Mouse (Mus musculus) midbrain, embryonic 13.5 days (tissue): Measurements from ENCODE around the gene Slc8a2. TPM values are rescaled to one million over a fixed set of nuclear protein-coding genes. Genes with fewer than 3 reads are reported as not detected.
A peak's percentile ranks its signal among the peaks of the same experiment; 100 is the strongest.

Experiments
- ATAC-seq: fragments of 200-750 bp; cut with Nextera tagmentation; 2 replicates; pipeline ENCODE4 v1.8.0; 2017; ENCODE audit warnings: mild to moderate bottlenecking, moderate TSS enrichment, moderate library complexity
- H3K27ac ChIP-seq: fragments of 300-500 bp; sonication (generic); 2 replicates; pipeline ENCODE4 v1.5.1; 2015; ENCODE audit warnings: inconsistent platforms, mild to moderate bottlenecking, moderate library complexity
- H3K27me3 ChIP-seq: fragments of 300-500 bp; sonication (generic); 2 replicates; pipeline ENCODE4 v1.6.1; 2015; ENCODE audit warnings: mild to moderate bottlenecking, inconsistent platforms
- H3K36me3 ChIP-seq: fragments of 300-500 bp; sonication (generic); 2 replicates; pipeline ENCODE4 v1.6.1; 2015; ENCODE audit warnings: mild to moderate bottlenecking, inconsistent platforms
- H3K4me1 ChIP-seq: fragments of 300-500 bp; sonication (generic); replicated peaks from 2 replicates; pipeline ENCODE4 v1.6.1; 2015; ENCODE audit warnings: inconsistent platforms
- H3K4me2 ChIP-seq: fragments of 300-500 bp; sonication (generic); replicated peaks from 2 replicates; pipeline ENCODE4 v1.6.1; 2015; ENCODE audit warnings: moderate library complexity, mild to moderate bottlenecking, inconsistent platforms
- H3K4me3 ChIP-seq: fragments of 300-500 bp; sonication (generic); replicated peaks from 2 replicates; pipeline ENCODE4 v1.5.1; 2015; ENCODE audit warnings: mild to moderate bottlenecking, inconsistent platforms
- H3K9ac ChIP-seq: fragments of 300-500 bp; sonication (generic); replicated peaks from 2 replicates; pipeline ENCODE4 v1.6.1; 2015; ENCODE audit warnings: mild to moderate bottlenecking, inconsistent platforms
- H3K9me3 ChIP-seq: fragments of 300-500 bp; sonication (generic); 2 replicates; pipeline ENCODE4 v1.6.1; 2016; ENCODE audit warnings: mild to moderate bottlenecking, inconsistent platforms
- WGBS: fragments of 180-500 bp; shearing (Covaris S2); methylation state at CpG from one replicate; pipeline ENCODE4 v1.1.7; 2015; 5-methylcytosine and 5-hydroxymethylcytosine counted together
- polyA plus RNA-seq: library from polyadenylated mRNA; unstranded; fragments of >200 nt; fragmentation: Nextera tagmentation; extraction: Ambion mirVana; gene quantifications from 2 replicates; pipeline ENCODE4 v1.2.1, GENCODE M21; 2015

Slc8a2 gene
- polyA plus RNA-seq, 1 experiment from 2014 or later: 1.1 TPM

DNA sequence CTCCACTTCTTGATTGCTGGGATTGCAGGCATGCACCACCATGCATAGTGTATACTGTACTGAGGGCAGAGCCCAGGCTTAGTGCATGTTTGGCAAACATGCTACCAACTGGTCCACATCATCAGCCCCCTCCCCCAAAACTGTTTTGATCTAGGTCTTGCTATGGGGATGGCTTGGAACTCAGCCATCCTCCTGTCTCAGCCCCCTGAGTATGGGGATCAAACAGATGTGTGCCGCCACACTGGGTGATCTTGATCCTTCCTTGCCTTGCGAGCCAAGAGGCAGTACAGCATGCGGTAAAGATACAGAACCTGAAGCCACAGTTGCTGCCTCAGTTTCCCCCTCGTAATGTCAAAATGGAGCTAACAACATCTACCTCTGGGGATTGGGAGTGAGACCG is 727 bp upstream of the Slc8a2 start:
- 66% methylated on average over 5 of the region's 5 CpGs for WGBS

GRCm38 (mm10) chr7:16129846-16130691 is 443 bp downstream of the Slc8a2 start:
- Histone ChIP-seq H3K27ac (peak overlapping the region; percentile 80), H3K4me3 (peak overlapping the region; percentile 62), H3K9ac (peak overlapping the region; percentile 83), H3K36me3 (peaks cover 15% of the 10 kb centered on the region), H3K27me3 (no peaks in the 10 kb centered on the region), H3K4me1 (peaks cover 64% of the 10 kb centered on the region), H3K4me2 (peak overlapping the region; percentile 74), H3K9me3 (no peaks in the 10 kb centered on the region)
- peak; percentile 81 for ATAC-seq
- 1% methylated on average over 32 of the region's 38 CpGs for WGBS

More for the DNA sequence above, 727 bp upstream of the Slc8a2 start:
- Histone ChIP-seq H3K27ac (peak overlapping the region; percentile 80; the same call in 1 of the 2 replicates), H3K27me3 (no peaks in the 10 kb centered on the region), H3K4me3 (peak overlapping the region; percentile 62), H3K4me2 (peak overlapping the region; percentile 74), H3K9ac (peak overlapping the region; percentile 83), H3K4me1 (peaks cover 52% of the 10 kb centered on the region), H3K9me3 (no peaks in the 10 kb centered on the region), H3K36me3 (peaks cover 27% of the 10 kb centered on the region)
- ATAC-seq: no peak

GRCm38 (mm10) chr7:16130956-16131634 is 1.5 kb downstream of the Slc8a2 start:
- Histone ChIP-seq H3K27me3 (no peaks in the 10 kb centered on the region), H3K27ac (peak overlapping the region; percentile 80), H3K36me3 (0 out of 2 replicates have a peak, but pooled peaks cover 5% of the 10 kb centered on the region), H3K9ac (peak overlapping the region; percentile 83), H3K4me2 (peak overlapping the region; percentile 74), H3K4me1 (peaks cover 74% of the 10 kb centered on the region), H3K4me3 (peak overlapping the region; percentile 62), H3K9me3 (no peaks in the 10 kb centered on the region)
- ATAC-seq: no peak
- WGBS: 44% methylated on average over 13 of the region's 13 CpGs

GRCm38 (mm10) chr7:16132161-16132581 is 2.5 kb downstream of the Slc8a2 start:
- Histone ChIP-seq H3K36me3 (no peaks in the 10 kb centered on the region), H3K27ac (0 out of 2 replicates have a peak overlapping the region, but pooled peaks have one; percentile 35), H3K9me3 (no peaks in the 10 kb centered on the region), H3K27me3 (no peaks in the 10 kb centered on the region), H3K4me2 (peak overlapping the region; percentile 74), H3K4me1 (peaks cover 79% of the 10 kb centered on the region), H3K4me3 (peak overlapping the region; percentile 62), H3K9ac (peak overlapping the region; percentile 83)
- no peak for ATAC-seq
- WGBS: 15% methylated on average over 7 of the region's 7 CpGs

- Histone ChIP-seq H3K27ac (peak overlapping the region; percentile 57; the same call in 1 of the 2 replicates), H3K4me1 (peaks cover 79% of the 10 kb centered on the region), H3K4me2 (peak overlapping the region; percentile 74; the same call in 1 of the 2 replicates), H3K9me3 (no peaks in the 10 kb centered on the region), H3K36me3 (no peaks in the 10 kb centered on the region), H3K9ac (no peak overlapping the region), H3K4me3 (no peak overlapping the region), H3K27me3 (no peaks in the 10 kb centered on the region)
- no peak for ATAC-seq
- 70% methylated on average over 3 of the region's 3 CpGs for whole genome bisulfite sequencing
Measured at GRCm38 (mm10) chr7:16132926-16133325, 3.3 kb downstream of the Slc8a2 start.

GRCm38 (mm10) chr7:16133691-16134090 is 4.1 kb downstream of the Slc8a2 start:
- peak overlapping the region; percentile 57 for H3K27ac ChIP-seq
- no peaks in the 10 kb centered on the region for H3K36me3 ChIP-seq
- H3K4me2 ChIP-seq: no peak overlapping the region
- H3K4me1 ChIP-seq: peaks cover 75% of the 10 kb centered on the region
- no peaks in the 10 kb centered on the region for H3K27me3 ChIP-seq
- no peak for ATAC-seq
- no peaks in the 10 kb centered on the region for H3K9me3 ChIP-seq
- no peak overlapping the region for H3K9ac ChIP-seq
- WGBS: 92% methylated on average over 9 of the region's 9 CpGs
- no peak overlapping the region for H3K4me3 ChIP-seq

- Histone ChIP-seq H3K9ac (no peak overlapping the region), H3K27ac (peak overlapping the region; percentile 57), H3K4me2 (peak overlapping the region; percentile 34), H3K9me3 (no peaks in the 10 kb centered on the region), H3K36me3 (peaks cover 6% of the 10 kb centered on the region), H3K4me1 (peaks cover 63% of the 10 kb centered on the region), H3K27me3 (no peaks in the 10 kb centered on the region), H3K4me3 (peak overlapping the region; percentile 16; the same call in 1 of the 2 replicates)
- 19% methylated on average over 7 of the region's 7 CpGs for WGBS
- ATAC-seq: peak; percentile 65
Measured at GRCm38 (mm10) chr7:16134951-16135392, 5.3 kb downstream of the Slc8a2 start.

- Histone ChIP-seq H3K9ac (no peak overlapping the region), H3K4me1 (peaks cover 13% of the 10 kb centered on the region), H3K27me3 (no peaks in the 10 kb centered on the region), H3K27ac (peak overlapping the region; percentile 40; the same call in 1 of the 2 replicates), H3K36me3 (peaks cover 28% of the 10 kb centered on the region), H3K9me3 (no peaks in the 10 kb centered on the region), H3K4me2 (no peak overlapping the region), H3K4me3 (no peak overlapping the region)
- WGBS: 35% methylated on average over 27 of the region's 27 CpGs
- no peak for ATAC-seq
Measured at GRCm38 (mm10) chr7:16146489-16147410, 17.1 kb downstream of the Slc8a2 start.

GRCm38 (mm10) chr7:16147643-16148042 is 18.0 kb downstream of the Slc8a2 start:
- no peak overlapping the region for H3K4me2 ChIP-seq
- no peaks in the 10 kb centered on the region for H3K27me3 ChIP-seq
- peaks cover 22% of the 10 kb centered on the region for H3K36me3 ChIP-seq
- H3K4me1 ChIP-seq: peaks cover 13% of the 10 kb centered on the region
- H3K9me3 ChIP-seq: no peaks in the 10 kb centered on the region
- 17% methylated on average over 15 of the region's 15 CpGs for WGBS
- H3K9ac ChIP-seq: no peak overlapping the region
- peak; percentile 21; the same call in 1 of the 2 replicates for ATAC-seq
- H3K27ac ChIP-seq: no peak overlapping the region
- H3K4me3 ChIP-seq: no peak overlapping the region

- peaks cover 22% of the 10 kb centered on the region for H3K36me3 ChIP-seq
- H3K9ac ChIP-seq: no peak overlapping the region
- 72% methylated on average over 5 of the region's 5 CpGs for whole genome bisulfite sequencing
- H3K27me3 ChIP-seq: no peaks in the 10 kb centered on the region
- peaks cover 19% of the 10 kb centered on the region for H3K4me1 ChIP-seq
- no peak for ATAC-seq
- H3K4me2 ChIP-seq: no peak overlapping the region
- no peak overlapping the region for H3K27ac ChIP-seq
- no peaks in the 10 kb centered on the region for H3K9me3 ChIP-seq
- H3K4me3 ChIP-seq: no peak overlapping the region
Measured at GRCm38 (mm10) chr7:16149241-16149640, 19.6 kb downstream of the Slc8a2 start.
